Mouse (Mus musculus) thymus, adult 2 months (tissue): ENCODE measurements at regions not wholly inside any gene's neighbourhood (a gene's known extent, or its start where the extent isn't known, plus 50 kb on each side); places are given as distances from the start of the nearest gene placed in this dataset.

ENCODE experiments used
- CTCF ChIP-seq: fragments of 200-500 bp; IDR thresholded peaks from 2 replicates; pipeline ENCODE4 v1.5.1; 2012; ENCODE audit warnings: mild to moderate bottlenecking, control low read depth, low read length, moderate library complexity, borderline replicate concordance; ENCODE audit not compliant: control insufficient read depth, poor library complexity, insufficient read depth; ENCODE audit errors: extremely low read depth
- POLR2A ChIP-seq: fragments of 200-500 bp; IDR thresholded peaks from 2 replicates; pipeline ENCODE4 v1.6.1; 2012; ENCODE audit warnings: mild to moderate bottlenecking, low read length, control low read depth, moderate library complexity; ENCODE audit not compliant: control insufficient read depth, poor library complexity, insufficient read depth; ENCODE audit errors: extremely low read depth

GRCm38 (mm10) chr10:56485746-56486145, 108.6 kb downstream of the Gja1 start:
- TF ChIP-seq CTCF, result no peak
- TF ChIP-seq POLR2A, result no peak
